Mouse (Mus musculus): Measurements from ENCODE around the gene Gucy2g. TPM values are rescaled to one million over a fixed set of nuclear protein-coding genes. Genes with fewer than 3 reads are reported as not detected.

Gucy2g gene
- total RNA-seq, 2 experiments from 2014 or later, result 3.3 to 3.5 TPM

DNA sequence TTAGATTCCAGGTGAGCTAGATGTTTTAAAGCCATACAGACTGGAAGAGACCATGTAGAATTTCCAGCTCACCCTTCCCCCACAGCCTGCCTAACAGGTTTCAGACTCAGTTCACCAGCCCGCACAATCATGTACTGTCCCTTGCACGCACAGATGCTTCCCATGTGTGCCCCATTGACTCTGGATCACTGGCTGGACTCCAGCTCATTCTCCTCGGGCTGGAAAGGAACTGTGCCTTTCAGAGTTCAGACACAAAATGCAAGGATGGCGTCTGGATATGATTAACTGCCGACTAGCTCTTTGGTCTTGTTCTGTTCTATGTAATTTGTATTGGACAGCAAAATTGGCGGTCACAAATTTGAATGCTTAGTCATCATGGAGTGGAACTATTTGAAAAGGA, 91.4 kb downstream of the Gucy2g start:
- DNase-seq (ENCODE audit: extremely low spot score in 1 of 2, low spot score in 2 of 2), result no peak
- no peak overlapping the region for H3K4me3 ChIP-seq
- no peak for TF ChIP-seq CTCF (IDR thresholded peaks at IDR 0.05)
- H3K27ac ChIP-seq, result no peak overlapping the region
- intact Hi-C loops (cut with DNase I), result no loop called here

DNA sequence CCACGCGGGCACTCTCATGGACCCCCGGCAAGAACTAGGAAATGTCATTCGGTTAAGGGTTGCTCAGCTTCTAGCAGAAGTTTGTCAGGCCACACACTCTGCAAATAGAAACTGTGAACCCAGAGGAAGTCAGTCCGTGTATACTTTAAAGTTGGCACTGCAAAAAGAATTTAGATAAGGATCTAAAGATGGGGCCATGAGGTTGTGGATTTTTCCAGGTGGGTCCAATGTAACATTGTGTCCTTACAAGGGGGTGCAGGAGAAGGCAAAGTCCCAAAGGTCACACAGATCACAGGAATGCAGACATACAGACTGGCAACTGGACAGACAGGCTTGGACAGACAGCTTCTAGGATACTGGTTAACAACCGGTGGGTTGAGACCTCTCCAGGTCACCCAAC, 92.9 kb downstream of the Gucy2g start:
- no peak for TF ChIP-seq CTCF (IDR thresholded peaks at IDR 0.05)
- Histone ChIP-seq H3K4me3 (no peak overlapping the region), H3K27ac (no peak overlapping the region)
- intact Hi-C loops (cut with DNase I), result no loop called here
- no peak for DNase-seq (ENCODE audit: extremely low spot score in 1 of 2, low spot score in 2 of 2)

Small RNA genes lying within 50 kb of the gene (microRNA-seq; reads per million reads assigned to microRNA genes)
- gene Mir6715, result 1.2 to 1.7 reads per million in 2 experiments

Other genes starting within 250 kb of the Gucy2g start
- 10 to 100 TPM; 35.9 to 36.6 TPM for gene Gpam, start 114.0 kb downstream of the Gucy2g start, total RNA-seq (2021)
- gene Tectb, start 60.5 kb downstream of the Gucy2g start, total RNA-seq (2021), result not detected
- 10 to 100 TPM; 52.0 to 57.0 TPM for gene Acsl5, start 10.7 kb upstream of the Gucy2g start, total RNA-seq (2021)
- 10 to 100 TPM; 26.3 to 28.9 TPM for gene Zdhhc6, start 74.8 kb upstream of the Gucy2g start, total RNA-seq (2021)
- gene Vti1a, start 75.1 kb upstream of the Gucy2g start, total RNA-seq (2021), result 10 to 100 TPM; 66.2 to 67.0 TPM